Mouse (Mus musculus) olfactory bulb, adult 2 months (tissue): ENCODE data around the gene Tacr1.

Experiments
- CTCF ChIP-seq: fragments of 200-500 bp; IDR thresholded peaks from 2 replicates; pipeline ENCODE4 v1.5.1; 2012; ENCODE audit warnings: low read depth, mild to moderate bottlenecking, low read length, moderate library complexity; ENCODE audit not compliant: insufficient read depth
- POLR2A ChIP-seq: fragments of 200-500 bp; IDR thresholded peaks from 2 replicates; pipeline ENCODE4 v1.6.1; 2012; ENCODE audit warnings: mild to moderate bottlenecking, low read depth, low read length, moderate library complexity; ENCODE audit not compliant: insufficient read depth

GRCm38 (mm10) chr6:82609339-82609926 lies 207.3 kb downstream of the Tacr1 start:
- TF ChIP-seq CTCF = no peak
- TF ChIP-seq POLR2A = no peak
